Mouse (Mus musculus) intestine, postnatal 0 days (tissue): ENCODE results near the gene Cck. TPM values are rescaled to one million over a fixed set of nuclear protein-coding genes. Genes with fewer than 3 reads are reported as not detected.
A peak's percentile ranks its signal among the peaks of the same experiment; 100 is the strongest.

Experiments
- ATAC-seq: fragments of 200-750 bp; cut with Nextera tagmentation; 2 replicates; pipeline ENCODE4 v1.8.0; 2017; ENCODE audit warnings: mild to moderate bottlenecking, moderate TSS enrichment, moderate library complexity
- H3K27ac ChIP-seq: fragments of 300-500 bp; sonication (generic); 2 replicates; pipeline ENCODE4 v1.5.1; 2014; ENCODE audit warnings: mild to moderate bottlenecking, low read depth, low read length, moderate library complexity
- H3K27me3 ChIP-seq: fragments of 300-500 bp; sonication (generic); replicated peaks from 2 replicates; pipeline ENCODE4 v1.6.1; 2014; ENCODE audit warnings: low read length, mixed read lengths; ENCODE audit not compliant: control insufficient read depth, insufficient read depth
- H3K36me3 ChIP-seq: fragments of 300-500 bp; sonication (generic); 2 replicates; pipeline ENCODE4 v1.6.1; 2014; ENCODE audit warnings: mild to moderate bottlenecking, moderate library complexity; ENCODE audit not compliant: control insufficient read depth, insufficient read depth
- H3K4me1 ChIP-seq: fragments of 300-500 bp; sonication (generic); replicated peaks from 2 replicates; pipeline ENCODE4 v1.6.1; 2014; ENCODE audit warnings: antibody characterized with exemption, low read length, mixed read lengths; ENCODE audit not compliant: control insufficient read depth, insufficient read depth
- H3K4me2 ChIP-seq: fragments of 300-500 bp; sonication (generic); replicated peaks from 2 replicates; pipeline ENCODE4 v1.6.1; 2014; ENCODE audit warnings: low read depth, mild to moderate bottlenecking, moderate library complexity
- H3K4me3 ChIP-seq: fragments of 300-500 bp; sonication (generic); 2 replicates; pipeline ENCODE4 v1.5.1; 2014; ENCODE audit warnings: low read depth, low read length
- H3K9ac ChIP-seq: fragments of 300-500 bp; sonication (generic); 2 replicates; pipeline ENCODE4 v1.6.1; 2014; ENCODE audit warnings: mild to moderate bottlenecking, low read depth, low read length
- H3K9me3 ChIP-seq: fragments of 300-500 bp; sonication (generic); 2 replicates; pipeline ENCODE4 v1.6.1; 2016; ENCODE audit warnings: mixed run types; ENCODE audit not compliant: control insufficient read depth
- CTCF ChIP-seq: sonication (generic); IDR thresholded peaks from 2 replicates; pipeline ENCODE4 v1.5.1; 2016; ENCODE audit warnings: low read depth, mild to moderate bottlenecking, control low read depth, antibody characterized with exemption, moderate library complexity
- WGBS: fragments of 180-500 bp; shearing (Covaris S2); extraction: QIAGEN DNeasy Blood & Tissue Kit; methylation state at CpG from one replicate; pipeline ENCODE4 v1.1.7; 2014; 5-methylcytosine and 5-hydroxymethylcytosine counted together
- polyA plus RNA-seq: library from polyadenylated mRNA; unstranded; fragments of >200 nt; fragmentation: Nextera tagmentation; extraction: Ambion mirVana; gene quantifications from 2 replicates; pipeline ENCODE4 v1.2.1, GENCODE M21; 2015

The Cck gene
- polyA plus RNA-seq, 1 experiment from 2014 or later, result 92.1 TPM

GRCm38 (mm10) chr9:121491592-121492240 lies 3.8 kb downstream of the Cck start:
- 70% methylated on average over 11 of the region's 11 CpGs for WGBS
- no peak for TF ChIP-seq CTCF
- no peak overlapping the region for H3K4me2 ChIP-seq
- no peak for ATAC-seq
- H3K4me3 ChIP-seq, result no peak overlapping the region
- no peaks in the 10 kb centered on the region for H3K4me1 ChIP-seq
- H3K9me3 ChIP-seq, result no peaks in the 10 kb centered on the region
- no peaks in the 10 kb centered on the region for H3K36me3 ChIP-seq
- H3K27me3 ChIP-seq, result peaks cover 55% of the 10 kb centered on the region
- H3K27ac ChIP-seq, result no peak overlapping the region
- H3K9ac ChIP-seq, result no peak overlapping the region

GRCm38 (mm10) chr9:121487216-121487615 lies 8.3 kb downstream of the Cck start:
- ATAC-seq, result no peak
- Histone ChIP-seq H3K9me3 (no peaks in the 10 kb centered on the region), H3K4me3 (no peak overlapping the region), H3K27me3 (peaks cover 15% of the 10 kb centered on the region; the same call in 1 of the 2 replicates), H3K36me3 (no peaks in the 10 kb centered on the region), H3K4me2 (no peak overlapping the region), H3K4me1 (no peaks in the 10 kb centered on the region), H3K27ac (no peak overlapping the region), H3K9ac (no peak overlapping the region)
- WGBS, result 72% methylated on average over 7 of the region's 7 CpGs
- no peak for TF ChIP-seq CTCF

GRCm38 (mm10) chr9:121479453-121479852 lies 16.0 kb downstream of the Cck start:
- Histone ChIP-seq H3K4me3 (no peak overlapping the region), H3K27me3 (no peaks in the 10 kb centered on the region), H3K36me3 (peaks cover 3% of the 10 kb centered on the region; the same call in 1 of the 2 replicates), H3K9me3 (no peaks in the 10 kb centered on the region), H3K4me1 (0 out of 2 replicates have a peak, but pooled peaks cover 3% of the 10 kb centered on the region), H3K27ac (no peak overlapping the region), H3K4me2 (no peak overlapping the region), H3K9ac (no peak overlapping the region)
- 25% methylated on average over 5 of the region's 5 CpGs for WGBS
- peak; percentile 95 for TF ChIP-seq CTCF
- peak; percentile 17 for ATAC-seq

GRCm38 (mm10) chr9:121477305-121477911 lies 18.1 kb downstream of the Cck start:
- peaks cover 23% of the 10 kb centered on the region for H3K36me3 ChIP-seq
- no peak overlapping the region for H3K4me3 ChIP-seq
- 0 out of 2 replicates have a peak, but pooled peaks cover 3% of the 10 kb centered on the region for H3K4me1 ChIP-seq
- no peak overlapping the region for H3K9ac ChIP-seq
- peak overlapping the region; percentile 51 for H3K4me2 ChIP-seq
- TF ChIP-seq CTCF, result peak; percentile 88
- WGBS, result 16% methylated on average over 15 of the region's 15 CpGs
- H3K27me3 ChIP-seq, result no peaks in the 10 kb centered on the region
- no peak overlapping the region for H3K27ac ChIP-seq
- H3K9me3 ChIP-seq, result no peaks in the 10 kb centered on the region
- ATAC-seq, result peak; percentile 46; the same call in 1 of the 2 replicates

- H3K4me3 ChIP-seq, result no peak overlapping the region
- no peak for TF ChIP-seq CTCF
- no peaks in the 10 kb centered on the region for H3K9me3 ChIP-seq
- no peak overlapping the region for H3K4me2 ChIP-seq
- 0 out of 2 replicates have a peak, but pooled peaks cover 3% of the 10 kb centered on the region for H3K4me1 ChIP-seq
- 77% methylated on average over 16 of the region's 16 CpGs for WGBS
- no peak for ATAC-seq
- H3K9ac ChIP-seq, result no peak overlapping the region
- no peak overlapping the region for H3K27ac ChIP-seq
- H3K36me3 ChIP-seq, result peaks cover 38% of the 10 kb centered on the region
- H3K27me3 ChIP-seq, result no peaks in the 10 kb centered on the region
Observed at GRCm38 (mm10) chr9:121475488-121476452, 19.7 kb downstream of the Cck start.

GRCm38 (mm10) chr9:121474771-121475170 lies 20.7 kb downstream of the Cck start:
- Histone ChIP-seq H3K4me3 (no peak overlapping the region), H3K27me3 (no peaks in the 10 kb centered on the region), H3K9me3 (no peaks in the 10 kb centered on the region), H3K27ac (no peak overlapping the region), H3K36me3 (peaks cover 46% of the 10 kb centered on the region), H3K9ac (no peak overlapping the region), H3K4me2 (no peak overlapping the region), H3K4me1 (0 out of 2 replicates have a peak, but pooled peaks cover 3% of the 10 kb centered on the region)
- 80% methylated on average over 5 of the region's 5 CpGs for WGBS
- peak; percentile 57 for TF ChIP-seq CTCF
- ATAC-seq, result no peak
